Mouse (Mus musculus) testis, adult 2 months (tissue): ENCODE measurements around the gene Tldc1.

Experiments
- CTCF ChIP-seq: fragments of 200-500 bp; IDR thresholded peaks from 2 replicates; pipeline ENCODE4 v1.5.1; 2012; ENCODE audit warnings: low read depth, mild to moderate bottlenecking, inconsistent platforms, low read length, moderate library complexity; ENCODE audit not compliant: control insufficient read depth, insufficient read depth, insufficient replicate concordance
- POLR2A ChIP-seq: fragments of 200-500 bp; IDR thresholded peaks from 2 replicates; pipeline ENCODE4 v1.6.1; 2012; ENCODE audit warnings: low read depth, mild to moderate bottlenecking, inconsistent platforms, low read length, moderate library complexity; ENCODE audit not compliant: control insufficient read depth

- TF ChIP-seq CTCF (no peak), POLR2A (no peak)
Observed at GRCm38 (mm10) chr8:119776668-119777245, 1.5 kb downstream of the Tldc1 start.
